8 mouse cellular contexts compared by ENCODE assay signal in the genomic region with DNA sequence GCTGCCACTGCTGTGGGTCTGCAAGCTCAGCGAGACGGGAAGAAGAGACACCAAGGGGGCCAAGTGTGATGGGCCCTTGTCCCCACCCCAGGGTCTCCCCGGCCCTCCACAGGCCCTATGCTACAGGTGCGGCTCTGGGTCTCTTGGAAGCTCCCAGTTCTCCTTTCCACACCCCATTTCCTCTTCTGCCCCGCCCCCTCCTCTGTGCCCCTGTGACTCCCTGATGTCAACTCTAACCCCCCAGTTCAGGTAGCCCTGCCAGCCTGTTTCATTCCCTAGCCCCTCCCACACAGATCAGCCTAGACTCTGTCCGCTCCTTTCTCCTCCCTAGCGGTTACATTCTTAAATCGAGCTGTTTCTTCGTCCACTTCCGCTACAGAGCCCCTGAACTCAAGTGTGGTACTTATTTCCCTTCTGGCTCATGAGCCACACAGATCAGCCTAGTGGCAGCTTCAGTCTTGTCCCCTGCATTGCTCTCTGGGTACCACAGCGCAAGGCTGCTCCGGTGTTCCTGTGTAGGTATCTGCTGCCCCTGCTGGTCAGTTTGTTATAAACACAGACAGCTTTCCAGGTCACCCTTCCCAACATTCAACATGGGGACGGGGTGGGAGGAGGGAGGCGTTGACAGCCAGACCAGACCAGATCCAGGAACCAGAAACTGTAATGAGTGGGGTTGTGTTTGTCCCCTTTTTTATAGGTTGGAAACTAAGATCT. TPM values are rescaled to one million over a fixed set of nuclear protein-coding genes. Genes with fewer than 3 reads are reported as not detected.
DNase-seq lines count a peak whose midpoint lies in the region; ATAC-seq and TF ChIP-seq lines count a peak whose summit lies in the region.

No protein-coding gene starts in this region.

- peaks cover 39% of the 10 kb centered on the region for H3K27me3 ChIP-seq in megakaryocyte, embryonic 14.5 days (replicated peaks)

- H3K4me1 ChIP-seq in cortical plate, adult 2 months (ENCODE audit: control insufficient read depth, insufficient read depth, low read length), result no peaks in the 10 kb centered on the region
- peaks cover 11% of the 10 kb centered on the region for H3K4me1 ChIP-seq in megakaryocyte, embryonic 14.5 days

- peak; percentile 52 for ATAC-seq in activated CD4-positive, CD25-positive, alpha-beta regulatory T cell, adult 4 months
- peak; percentile 63 for ATAC-seq in inflammation-experienced regulatory T-cells, adult 6 months

- no peaks in the 10 kb centered on the region for H3K36me3 ChIP-seq in megakaryocyte, embryonic 14.5 days (replicated peaks; ENCODE audit: low read length)

- no peak overlapping the region for H3K27ac ChIP-seq in cortical plate, adult 2 months (ENCODE audit: insufficient read depth, low read length)

- H3K9me3 ChIP-seq in megakaryocyte, embryonic 14.5 days, result peaks cover 8% of the 10 kb centered on the region

- DNase-seq in gastrocnemius, postnatal 14 days, result peak; percentile 74
- peak; percentile 49 to 88 for DNase-seq in left cerebral cortex, adult 9 months (ENCODE audit: low spot score in 2 of 2)
- DNase-seq in right cerebral cortex, postnatal 10 days (ENCODE audit: low spot score in 2 of 2), result peak; percentile 88 to 90
- DNase-seq in urinary bladder, postnatal 10 days (ENCODE audit: low spot score), result peak; percentile 28

- no peak for TF ChIP-seq POLR2A in cortical plate, adult 2 months (IDR thresholded peaks at IDR 0.05; ENCODE audit: extremely low read depth, insufficient read depth, low read length)

- peak; percentile 88 for TF ChIP-seq CTCF in cortical plate, adult 2 months (IDR thresholded peaks at IDR 0.05; ENCODE audit: extremely low read depth, insufficient read depth, low read length)

- intact Hi-C loops in gastrocnemius, postnatal 14 days (cut with DNase I; ENCODE audit: low total_unique reads), result loop anchor here (10.0 kb wide), 1 partner anchor 161 kb away; no protein-coding TSS in a partner anchor

- H3K4me3 ChIP-seq in cortical plate, adult 2 months (ENCODE audit: insufficient read depth, low read length), result no peak overlapping the region
- H3K4me3 ChIP-seq in megakaryocyte, embryonic 14.5 days (replicated peaks), result peak overlapping the region; percentile 10

RNA-seq across cellular contexts. Expression of gene Ece1, which starts 26.3 kb away (rescaled TPM):
- polyA plus RNA-seq in activated CD4-positive, CD25-positive, alpha-beta regulatory T cell, adult 4 months (2017; shearing (Covaris generic)), result 10 to 100 TPM; 17.2 to 18.6 TPM
- 29.8 and 38.2 TPM in 2 replicates for polyA plus RNA-seq in cortical plate, adult 2 months (2012; rRNA removed)
- total RNA-seq in gastrocnemius, postnatal 14 days (2021), result 10 to 100 TPM; 50.0 to 57.7 TPM
- 10 to 100 TPM; 18.2 to 32.0 (median 23.3) TPM for polyA plus RNA-seq in inflammation-experienced regulatory T-cells, adult 6 months (2017; shearing (Covaris generic))
- polyA plus RNA-seq in megakaryocyte, embryonic 14.5 days (2012; ENCODE audit: insufficient read depth, low replicate concordance), result 3.1 and 5.0 TPM in 2 replicates

RNA-seq across cellular contexts. Expression of gene Alpl, which starts 39.6 kb away (rescaled TPM):
- 1 to 10 TPM in 1 of 2 experiments, under 1 TPM in 1; 0.54 to 1.1 TPM for polyA plus RNA-seq in activated CD4-positive, CD25-positive, alpha-beta regulatory T cell, adult 4 months (2017; shearing (Covaris generic))
- 12.9 and 13.9 TPM in 2 replicates for polyA plus RNA-seq in cortical plate, adult 2 months (2012; rRNA removed)
- total RNA-seq in gastrocnemius, postnatal 14 days (2021), result 1 to 10 TPM; 4.3 to 7.0 TPM
- polyA plus RNA-seq in inflammation-experienced regulatory T-cells, adult 6 months (2017; shearing (Covaris generic)), result 1 to 10 TPM in 2 of 3 experiments, under 1 TPM in 1; 0.43 to 1.4 (median 1.4) TPM
- polyA plus RNA-seq in megakaryocyte, embryonic 14.5 days (2012; ENCODE audit: insufficient read depth, low replicate concordance), result not detected in 2 replicates

Comparison
In these comparisons a context has a peak if more than half of its experiments do, and no peak if none do; other contexts are left out.
1. DNase-seq: peak in every context shown above with its lines; median percentile 89 in right cerebral cortex, postnatal 10 days; 74 in gastrocnemius, postnatal 14 days; 68 in left cerebral cortex, adult 9 months; 28 in urinary bladder, postnatal 10 days.